Mouse (Mus musculus) midbrain, embryonic 12.5 days (tissue): ENCODE data around the gene Gm26620. TPM values are rescaled to one million over a fixed set of nuclear protein-coding genes. Genes with fewer than 3 reads are reported as not detected.

ENCODE experiments used
- ATAC-seq: fragments of 200-750 bp; cut with Nextera tagmentation; 2 replicates; pipeline ENCODE4 v1.8.0; 2017; ENCODE audit warnings: low read depth, moderate TSS enrichment, moderate library complexity; ENCODE audit not compliant: low FRiP score
- H3K27ac ChIP-seq: fragments of 300-500 bp; sonication (generic); replicated peaks from 2 replicates; pipeline ENCODE4 v1.5.1; 2016; ENCODE audit warnings: mild to moderate bottlenecking
- H3K27me3 ChIP-seq: fragments of 300-500 bp; sonication (generic); 2 replicates; pipeline ENCODE4 v1.6.1; 2016; ENCODE audit warnings: mild to moderate bottlenecking
- H3K36me3 ChIP-seq: fragments of 300-500 bp; sonication (generic); 2 replicates; pipeline ENCODE4 v1.6.1; 2016
- H3K4me1 ChIP-seq: fragments of 300-500 bp; sonication (generic); 2 replicates; pipeline ENCODE4 v1.6.1; 2016
- H3K4me2 ChIP-seq: fragments of 300-500 bp; sonication (generic); replicated peaks from 2 replicates; pipeline ENCODE4 v1.6.1; 2016; ENCODE audit warnings: mild to moderate bottlenecking, moderate library complexity
- H3K4me3 ChIP-seq: fragments of 300-500 bp; sonication (generic); 2 replicates; pipeline ENCODE4 v1.5.1; 2016; ENCODE audit warnings: mild to moderate bottlenecking
- H3K9ac ChIP-seq: fragments of 300-500 bp; sonication (generic); replicated peaks from 2 replicates; pipeline ENCODE4 v1.6.1; 2016; ENCODE audit warnings: mild to moderate bottlenecking, moderate library complexity
- H3K9me3 ChIP-seq: fragments of 300-500 bp; sonication (generic); 2 replicates; pipeline ENCODE4 v1.6.1; 2016; ENCODE audit warnings: mild to moderate bottlenecking
- WGBS: fragments of 180-500 bp; shearing (Covaris S2); methylation state at CpG from one replicate; pipeline ENCODE4 v1.1.7; 2016; 5-methylcytosine and 5-hydroxymethylcytosine counted together
- polyA plus RNA-seq: library from polyadenylated mRNA; unstranded; fragments of >200 nt; fragmentation: Nextera tagmentation; extraction: Ambion mirVana; gene quantifications from 2 replicates; pipeline ENCODE4 v1.2.1, GENCODE M21; 2016

Gene Gm26620
- polyA plus RNA-seq, 1 experiment from 2014 or later, result not detected

GRCm38 (mm10) chr1:170861671-170862434, 23.0 kb upstream of the Gm26620 start:
- WGBS, result 84% methylated on average over 13 of the region's 13 CpGs
- H3K27ac ChIP-seq, result no peak overlapping the region
- H3K9ac ChIP-seq, result no peak overlapping the region
- no peak overlapping the region for H3K4me2 ChIP-seq
- H3K27me3 ChIP-seq, result no peaks in the 10 kb centered on the region
- no peaks in the 10 kb centered on the region for H3K36me3 ChIP-seq
- no peaks in the 10 kb centered on the region for H3K9me3 ChIP-seq
- H3K4me3 ChIP-seq, result no peak overlapping the region
- H3K4me1 ChIP-seq, result peaks cover 8% of the 10 kb centered on the region
- ATAC-seq, result no peak

GRCm38 (mm10) chr1:170862435-170862717, 22.5 kb upstream of the Gm26620 start:
- H3K4me2 ChIP-seq, result no peak overlapping the region
- WGBS, result 72% methylated on average over 3 of the region's 3 CpGs
- peaks cover 11% of the 10 kb centered on the region for H3K4me1 ChIP-seq
- no peak overlapping the region for H3K4me3 ChIP-seq
- H3K36me3 ChIP-seq, result no peaks in the 10 kb centered on the region
- H3K9me3 ChIP-seq, result no peaks in the 10 kb centered on the region
- ATAC-seq, result no peak
- H3K27me3 ChIP-seq, result no peaks in the 10 kb centered on the region
- no peak overlapping the region for H3K9ac ChIP-seq
- H3K27ac ChIP-seq, result no peak overlapping the region

DNA sequence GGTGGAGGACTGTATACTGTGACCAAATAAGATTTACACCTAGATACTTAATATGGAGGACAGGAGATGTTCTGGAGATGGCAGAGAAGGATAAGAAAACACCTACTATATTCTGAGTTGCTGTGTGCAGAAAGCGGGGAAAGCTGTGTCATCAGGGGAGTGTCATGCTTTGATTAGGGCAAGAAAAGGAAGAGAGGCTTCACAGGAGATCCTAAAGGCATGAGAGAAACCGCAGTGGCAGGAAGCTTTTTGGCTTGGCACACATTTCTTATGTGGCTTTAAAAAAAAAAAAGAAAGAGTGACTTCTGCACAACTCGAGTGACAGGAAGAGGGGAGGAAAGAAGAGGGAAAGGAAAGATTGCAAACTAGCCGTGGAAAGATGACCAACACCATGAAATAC, 21.8 kb upstream of the Gm26620 start:
- Histone ChIP-seq H3K9ac (no peak overlapping the region), H3K4me3 (no peak overlapping the region), H3K4me1 (peaks cover 11% of the 10 kb centered on the region), H3K27me3 (no peaks in the 10 kb centered on the region), H3K9me3 (no peaks in the 10 kb centered on the region), H3K27ac (no peak overlapping the region), H3K36me3 (no peaks in the 10 kb centered on the region), H3K4me2 (no peak overlapping the region)
- no peak for ATAC-seq
- WGBS, result 74% methylated on average over 4 of the region's 4 CpGs

GRCm38 (mm10) chr1:170864234-170864633, 20.6 kb upstream of the Gm26620 start:
- Histone ChIP-seq H3K4me2 (no peak overlapping the region), H3K4me1 (peaks cover 11% of the 10 kb centered on the region), H3K27me3 (no peaks in the 10 kb centered on the region), H3K36me3 (no peaks in the 10 kb centered on the region), H3K27ac (no peak overlapping the region), H3K4me3 (no peak overlapping the region), H3K9me3 (no peaks in the 10 kb centered on the region), H3K9ac (no peak overlapping the region)
- no peak for ATAC-seq

- no peak overlapping the region for H3K4me3 ChIP-seq
These were observed 20.1 kb upstream of the Gm26620 start for GRCm38 (mm10) chr1:170864754-170865153.

DNA sequence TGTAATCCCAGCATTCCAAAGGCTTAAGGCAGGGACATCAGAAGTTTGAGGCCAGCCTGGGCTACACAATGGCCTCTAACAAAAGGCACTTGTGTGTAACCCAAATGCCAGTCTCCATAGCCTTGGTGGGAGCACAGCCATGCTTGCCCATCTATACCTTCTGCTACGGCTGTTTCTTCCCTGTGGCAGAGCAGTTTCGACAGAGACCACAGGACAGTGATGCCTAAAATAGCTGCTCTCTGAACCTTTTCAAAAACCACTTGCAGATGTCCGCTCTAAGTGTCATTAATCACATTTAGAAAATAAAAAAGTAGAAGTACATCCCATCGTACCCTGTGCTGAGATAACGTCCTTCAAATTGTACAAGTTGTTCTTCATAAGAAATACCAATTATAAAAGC, 19.5 kb upstream of the Gm26620 start:
- Histone ChIP-seq H3K4me3 (no peak overlapping the region), H3K27ac (no peak overlapping the region), H3K4me2 (no peak overlapping the region), H3K4me1 (peaks cover 11% of the 10 kb centered on the region), H3K27me3 (no peaks in the 10 kb centered on the region), H3K9me3 (no peaks in the 10 kb centered on the region), H3K36me3 (no peaks in the 10 kb centered on the region), H3K9ac (no peak overlapping the region)
- ATAC-seq, result no peak
- WGBS, result 87% methylated on average over 5 of the region's 5 CpGs

More at GRCm38 (mm10) chr1:170864754-170865153, 20.1 kb upstream of the Gm26620 start:
- H3K4me2 ChIP-seq, result no peak overlapping the region
- WGBS, result 89% methylated on average over 3 of the region's 3 CpGs
- peaks cover 11% of the 10 kb centered on the region for H3K4me1 ChIP-seq
- no peaks in the 10 kb centered on the region for H3K27me3 ChIP-seq
- no peak overlapping the region for H3K27ac ChIP-seq
- no peak overlapping the region for H3K9ac ChIP-seq
- ATAC-seq, result no peak
- H3K9me3 ChIP-seq, result no peaks in the 10 kb centered on the region
- H3K36me3 ChIP-seq, result no peaks in the 10 kb centered on the region

- no peaks in the 10 kb centered on the region for H3K36me3 ChIP-seq
- ATAC-seq, result peak; percentile 64; the same call in 1 of the 2 replicates
- H3K4me1 ChIP-seq, result peaks cover 11% of the 10 kb centered on the region
- WGBS, result 4% methylated on average over 30 of the region's 30 CpGs
- peak overlapping the region; percentile 70 for H3K9ac ChIP-seq
- H3K27ac ChIP-seq, result peak overlapping the region; percentile 40; the same call in 1 of the 2 replicates
- H3K27me3 ChIP-seq, result no peaks in the 10 kb centered on the region
- peak overlapping the region; percentile 73 for H3K4me3 ChIP-seq
- peak overlapping the region; percentile 93 for H3K4me2 ChIP-seq
- H3K9me3 ChIP-seq, result no peaks in the 10 kb centered on the region
These were observed 17.7 kb upstream of the Gm26620 start for GRCm38 (mm10) chr1:170866992-170867690.

DNA sequence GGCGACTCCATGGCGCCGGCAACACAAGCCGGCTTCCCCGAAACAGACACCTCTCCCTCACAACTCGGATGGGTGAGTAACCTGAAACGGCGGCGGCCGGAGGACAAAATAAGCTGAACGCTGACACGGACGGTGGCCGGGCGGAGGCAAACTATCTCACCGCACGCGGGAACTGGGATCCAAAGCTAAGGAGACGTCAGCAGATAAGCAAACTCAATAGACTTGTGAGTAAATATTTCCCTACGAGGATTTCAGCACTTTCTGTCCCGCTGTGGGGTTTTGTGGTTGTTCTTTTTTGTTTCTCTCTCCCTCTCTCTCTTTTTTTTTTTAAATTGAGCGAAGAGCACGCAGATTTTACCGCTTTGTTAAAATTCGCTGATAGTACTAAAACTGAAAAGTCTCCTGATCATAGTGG, 17.2 kb upstream of the Gm26620 start, which contains the start of gene Atf6:
Atf6 (minus strand) TSS at position 81 of the 415 bp plus-strand sequence.
- ATAC-seq, result peak; percentile 70
- Histone ChIP-seq H3K27me3 (no peaks in the 10 kb centered on the region), H3K9me3 (no peaks in the 10 kb centered on the region), H3K9ac (peak within 1 kb of the TSS; percentile 70), H3K4me1 (peaks cover 11% of the 10 kb centered on the region), H3K4me2 (peak within 1 kb of the TSS; percentile 93), H3K27ac (peak within 1 kb of the TSS; percentile 40; the same call in 1 of the 2 replicates), H3K4me3 (peak within 1 kb of the TSS; percentile 73), H3K36me3 (no peaks in the 10 kb centered on the region)
- WGBS, result under 1% methylated on average over 25 of the region's 25 CpGs

GRCm38 (mm10) chr1:170868107-170868904, 16.6 kb upstream of the Gm26620 start:
- H3K27ac ChIP-seq, result no peak overlapping the region
- peak; percentile 87 for ATAC-seq
- H3K36me3 ChIP-seq, result no peaks in the 10 kb centered on the region
- H3K9me3 ChIP-seq, result no peaks in the 10 kb centered on the region
- peak overlapping the region; percentile 93 for H3K4me2 ChIP-seq
- H3K4me1 ChIP-seq, result peaks cover 11% of the 10 kb centered on the region
- peak overlapping the region; percentile 73 for H3K4me3 ChIP-seq
- H3K9ac ChIP-seq, result peak overlapping the region; percentile 70
- under 1% methylated on average over 33 of the region's 33 CpGs for WGBS
- H3K27me3 ChIP-seq, result no peaks in the 10 kb centered on the region

DNA sequence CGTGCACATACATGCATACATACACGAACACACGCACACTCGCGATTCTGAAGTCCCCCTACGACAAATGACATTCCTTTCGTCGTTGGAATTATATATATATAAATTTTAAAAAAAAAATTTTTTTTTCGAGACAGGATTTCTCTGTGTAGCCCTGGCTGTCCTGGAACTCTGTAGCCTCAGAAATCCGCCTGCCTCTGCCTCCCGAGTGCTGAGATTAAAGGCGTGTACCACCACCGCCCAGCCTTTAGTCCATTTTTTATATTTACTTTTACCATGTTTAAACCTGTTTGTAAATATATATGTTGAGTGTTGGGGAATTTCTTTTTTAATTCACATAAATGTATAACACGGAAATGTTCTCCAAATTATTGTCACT, 16.0 kb upstream of the Gm26620 start:
- WGBS, result 21% methylated on average over 14 of the region's 14 CpGs
- peak overlapping the region; percentile 73 for H3K4me3 ChIP-seq
- H3K9ac ChIP-seq, result peak overlapping the region; percentile 62
- ATAC-seq, result peak; percentile 55
- H3K4me2 ChIP-seq, result peak overlapping the region; percentile 93
- peaks cover 11% of the 10 kb centered on the region for H3K4me1 ChIP-seq
- H3K27ac ChIP-seq, result no peak overlapping the region
- H3K9me3 ChIP-seq, result no peaks in the 10 kb centered on the region
- H3K27me3 ChIP-seq, result no peaks in the 10 kb centered on the region
- H3K36me3 ChIP-seq, result no peaks in the 10 kb centered on the region

DNA sequence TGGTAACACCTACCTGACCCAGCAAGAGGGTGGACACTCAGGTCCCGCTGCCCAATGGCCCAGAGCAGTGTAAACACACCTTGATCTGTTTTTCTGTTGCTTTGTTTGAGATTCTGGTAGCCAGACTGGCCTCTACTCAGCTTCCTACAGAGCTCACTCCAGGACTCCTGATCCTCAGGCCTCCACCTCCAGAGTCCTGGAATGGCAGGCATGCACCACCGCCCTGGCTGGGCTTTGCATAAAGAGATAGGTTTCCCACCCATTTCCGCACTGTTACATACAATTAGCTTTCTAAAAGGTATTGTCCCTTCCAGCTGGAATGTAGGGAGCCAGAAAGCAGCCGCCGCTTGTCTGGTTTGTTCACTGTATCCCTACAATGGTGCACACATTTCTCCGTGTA, 13.5 kb upstream of the Gm26620 start:
- ATAC-seq, result no peak
- H3K9me3 ChIP-seq, result no peaks in the 10 kb centered on the region
- 86% methylated on average over 6 of the region's 6 CpGs for WGBS
- H3K4me3 ChIP-seq, result no peak overlapping the region
- peaks cover 7% of the 10 kb centered on the region; the same call in 1 of the 2 replicates for H3K36me3 ChIP-seq
- H3K27me3 ChIP-seq, result no peaks in the 10 kb centered on the region
- H3K4me1 ChIP-seq, result peaks cover 8% of the 10 kb centered on the region
- H3K4me2 ChIP-seq, result no peak overlapping the region
- no peak overlapping the region for H3K27ac ChIP-seq
- no peak overlapping the region for H3K9ac ChIP-seq

DNA sequence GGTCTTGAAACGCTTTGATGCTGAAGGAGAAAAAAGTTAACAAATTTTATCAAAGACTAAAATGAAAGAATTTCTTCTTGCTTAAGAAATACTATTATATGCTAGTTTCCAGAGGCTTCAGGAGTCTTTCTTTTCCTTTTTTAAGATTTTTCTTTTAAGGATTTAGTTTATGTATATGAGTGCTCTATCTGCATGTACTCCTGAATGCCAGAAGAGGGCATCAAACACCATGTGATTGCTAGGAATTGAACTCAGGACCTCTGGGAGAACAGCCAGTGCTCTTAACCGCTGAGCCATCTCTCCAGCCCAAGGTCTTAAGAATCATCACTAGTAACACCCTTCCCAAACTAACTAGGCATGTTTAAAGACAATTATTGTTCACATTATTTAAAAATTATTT, 12.9 kb upstream of the Gm26620 start:
- WGBS, result 94% methylated on average over 2 of the region's 2 CpGs

More for the DNA sequence above, 12.9 kb upstream of the Gm26620 start:
- H3K9ac ChIP-seq, result no peak overlapping the region
- no peak for ATAC-seq
- no peak overlapping the region for H3K4me2 ChIP-seq
- H3K4me1 ChIP-seq, result peaks cover 2% of the 10 kb centered on the region
- H3K9me3 ChIP-seq, result no peaks in the 10 kb centered on the region
- H3K27ac ChIP-seq, result no peak overlapping the region
- H3K4me3 ChIP-seq, result no peak overlapping the region
- H3K27me3 ChIP-seq, result no peaks in the 10 kb centered on the region
- H3K36me3 ChIP-seq, result peaks cover 13% of the 10 kb centered on the region; the same call in 1 of the 2 replicates
